Mouse (Mus musculus) lung, embryonic 15.5 days (tissue): ENCODE measurements around the gene Serping1. TPM values are rescaled to one million over a fixed set of nuclear protein-coding genes. Genes with fewer than 3 reads are reported as not detected.
A peak's percentile ranks its signal among the peaks of the same experiment; 100 is the strongest.
"Not testable (repeated sequence)": the region's sequence is repeated elsewhere in the genome, so short reads cannot be mapped to it uniquely, and the experiment has no call there.

Source experiments
- ATAC-seq: fragments of 200-750 bp; cut with Nextera tagmentation; 2 replicates; pipeline ENCODE4 v1.8.0; 2017; ENCODE audit warnings: moderate number of reproducible peaks, borderline replicate concordance; ENCODE audit not compliant: low FRiP score, low TSS enrichment; ENCODE audit errors: extremely low read depth
- H3K27ac ChIP-seq: fragments of 300-500 bp; sonication (generic); 2 replicates; pipeline ENCODE4 v1.5.1; 2015; ENCODE audit warnings: moderate library complexity, mild to moderate bottlenecking, inconsistent platforms
- H3K27me3 ChIP-seq: fragments of 300-500 bp; sonication (generic); 2 replicates; pipeline ENCODE4 v1.6.1; 2015; ENCODE audit warnings: inconsistent platforms
- H3K36me3 ChIP-seq: fragments of 300-500 bp; sonication (generic); 2 replicates; pipeline ENCODE4 v1.6.1; 2015; ENCODE audit warnings: inconsistent platforms
- H3K4me1 ChIP-seq: fragments of 300-500 bp; sonication (generic); 2 replicates; pipeline ENCODE4 v1.6.1; 2015; ENCODE audit warnings: inconsistent platforms
- H3K4me2 ChIP-seq: fragments of 300-500 bp; sonication (generic); 2 replicates; pipeline ENCODE4 v1.6.1; 2015; ENCODE audit warnings: inconsistent platforms, mild to moderate bottlenecking, moderate library complexity
- H3K4me3 ChIP-seq: fragments of 300-500 bp; sonication (generic); 2 replicates; pipeline ENCODE4 v1.5.1; 2015; ENCODE audit warnings: mild to moderate bottlenecking, inconsistent platforms
- H3K9ac ChIP-seq: fragments of 300-500 bp; sonication (generic); 2 replicates; pipeline ENCODE4 v1.6.1; 2015; ENCODE audit warnings: inconsistent platforms
- H3K9me3 ChIP-seq: fragments of 300-500 bp; sonication (generic); 2 replicates; pipeline ENCODE4 v1.6.1; 2016; ENCODE audit warnings: inconsistent platforms
- WGBS: fragments of 180-500 bp; shearing (Covaris S2); methylation state at CpG from one replicate; pipeline ENCODE4 v1.1.7; 2015; 5-methylcytosine and 5-hydroxymethylcytosine counted together
- polyA plus RNA-seq: library from polyadenylated mRNA; unstranded; fragments of >200 nt; fragmentation: Nextera tagmentation; extraction: Ambion mirVana; gene quantifications from 2 replicates; pipeline ENCODE4 v1.2.1, GENCODE M21; 2015

Serping1 gene
- polyA plus RNA-seq, result 92.3 and 104 TPM in 2 replicates

GRCm38 (mm10) chr2:84775241-84775640 is at the start of gene Serping1:
Serping1 (minus strand) TSS chr2:84775444.
- H3K9me3 ChIP-seq, result no peaks in the 10 kb centered on the region
- H3K9ac ChIP-seq, result peak within 1 kb of the TSS; percentile 33
- no peaks in the 10 kb centered on the region for H3K27me3 ChIP-seq
- H3K4me1 ChIP-seq, result peaks cover 14% of the 10 kb centered on the region
- peak; percentile 68 for ATAC-seq
- H3K27ac ChIP-seq, result peak within 1 kb of the TSS; percentile 86
- H3K4me2 ChIP-seq, result peak within 1 kb of the TSS; percentile 57
- peak within 1 kb of the TSS; percentile 39 for H3K4me3 ChIP-seq
- 36% methylated on average over 9 of the region's 9 CpGs for WGBS
- no peaks in the 10 kb centered on the region for H3K36me3 ChIP-seq

- Histone ChIP-seq H3K4me1 (peaks cover 10% of the 10 kb centered on the region), H3K4me2 (no peak overlapping the region), H3K9me3 (no peaks in the 10 kb centered on the region), H3K9ac (no peak overlapping the region), H3K27ac (no peak overlapping the region), H3K27me3 (0 out of 2 replicates have a peak, but pooled peaks cover 4% of the 10 kb centered on the region), H3K4me3 (no peak overlapping the region), H3K36me3 (no peaks in the 10 kb centered on the region)
- 43% methylated on average over 2 of the region's 2 CpGs for WGBS
- ATAC-seq, result no peak
Observed at GRCm38 (mm10) chr2:84823237-84823636, 48.0 kb upstream of the Serping1 start.

GRCm38 (mm10) chr2:84822552-84822951 is 47.3 kb upstream of the Serping1 start, which contains the start of gene Smtnl1:
Smtnl1 (minus strand) TSS chr2:84822652.
- Histone ChIP-seq H3K9ac (no peak within 1 kb of the TSS), H3K27me3 (0 out of 2 replicates have a peak, but pooled peaks cover 4% of the 10 kb centered on the region), H3K9me3 (no peaks in the 10 kb centered on the region), H3K4me1 (peaks cover 3% of the 10 kb centered on the region), H3K27ac (no peak within 1 kb of the TSS), H3K4me2 (no peak within 1 kb of the TSS), H3K36me3 (no peaks in the 10 kb centered on the region), H3K4me3 (no peak within 1 kb of the TSS)
- 34% methylated on average over 13 of the region's 13 CpGs for WGBS
- no peak for ATAC-seq

GRCm38 (mm10) chr2:84819861-84820260 is 44.6 kb upstream of the Serping1 start:
- WGBS, result 45% methylated on average over 3 of the region's 3 CpGs
- Histone ChIP-seq H3K4me1 (no peaks in the 10 kb centered on the region), H3K4me3 (no peak overlapping the region), H3K27me3 (0 out of 2 replicates have a peak, but pooled peaks cover 4% of the 10 kb centered on the region), H3K36me3 (no peaks in the 10 kb centered on the region), H3K9me3 (no peaks in the 10 kb centered on the region), H3K9ac (no peak overlapping the region), H3K27ac (no peak overlapping the region), H3K4me2 (no peak overlapping the region)
- ATAC-seq, result no peak

GRCm38 (mm10) chr2:84812676-84813075 is 37.4 kb upstream of the Serping1 start:
- WGBS, result 76% methylated on average over 6 of the region's 6 CpGs
- no peak overlapping the region for H3K27ac ChIP-seq
- ATAC-seq, result no peak

DNA sequence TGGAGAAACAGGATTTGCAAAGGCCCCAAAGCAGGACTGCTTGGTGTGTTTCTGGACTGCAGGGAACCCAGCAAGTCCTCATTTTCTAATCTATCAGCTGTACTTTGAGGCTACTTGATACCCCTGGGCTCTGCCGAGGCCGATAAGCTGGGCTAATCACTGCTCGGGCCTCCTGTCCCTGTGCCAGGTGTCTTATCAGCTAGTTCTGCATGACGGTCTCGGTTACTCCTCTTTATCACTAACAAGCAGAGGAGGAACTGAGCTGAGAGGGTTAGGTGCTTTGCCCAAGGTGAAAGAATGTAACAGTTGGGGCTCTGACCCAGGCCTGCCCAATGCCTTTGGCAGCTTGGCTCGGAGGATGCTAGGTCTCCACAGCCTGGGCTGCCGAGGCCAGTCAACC is 36.6 kb upstream of the Serping1 start:
- Histone ChIP-seq H3K9ac (no peak overlapping the region), H3K4me2 (no peak overlapping the region), H3K9me3 (no peaks in the 10 kb centered on the region), H3K27ac (0 out of 2 replicates have a peak overlapping the region, but pooled peaks have one; percentile 33), H3K4me1 (peaks cover 14% of the 10 kb centered on the region), H3K27me3 (no peaks in the 10 kb centered on the region), H3K36me3 (no peaks in the 10 kb centered on the region), H3K4me3 (no peak overlapping the region)
- ATAC-seq, result peak; percentile 59; the same call in 1 of the 2 replicates
- WGBS, result 47% methylated on average over 7 of the region's 7 CpGs

More at GRCm38 (mm10) chr2:84812676-84813075, 37.4 kb upstream of the Serping1 start:
- Histone ChIP-seq H3K36me3 (no peaks in the 10 kb centered on the region), H3K4me1 (peaks cover 14% of the 10 kb centered on the region), H3K27me3 (no peaks in the 10 kb centered on the region), H3K4me3 (no peak overlapping the region), H3K4me2 (no peak overlapping the region), H3K9ac (no peak overlapping the region), H3K9me3 (no peaks in the 10 kb centered on the region)

DNA sequence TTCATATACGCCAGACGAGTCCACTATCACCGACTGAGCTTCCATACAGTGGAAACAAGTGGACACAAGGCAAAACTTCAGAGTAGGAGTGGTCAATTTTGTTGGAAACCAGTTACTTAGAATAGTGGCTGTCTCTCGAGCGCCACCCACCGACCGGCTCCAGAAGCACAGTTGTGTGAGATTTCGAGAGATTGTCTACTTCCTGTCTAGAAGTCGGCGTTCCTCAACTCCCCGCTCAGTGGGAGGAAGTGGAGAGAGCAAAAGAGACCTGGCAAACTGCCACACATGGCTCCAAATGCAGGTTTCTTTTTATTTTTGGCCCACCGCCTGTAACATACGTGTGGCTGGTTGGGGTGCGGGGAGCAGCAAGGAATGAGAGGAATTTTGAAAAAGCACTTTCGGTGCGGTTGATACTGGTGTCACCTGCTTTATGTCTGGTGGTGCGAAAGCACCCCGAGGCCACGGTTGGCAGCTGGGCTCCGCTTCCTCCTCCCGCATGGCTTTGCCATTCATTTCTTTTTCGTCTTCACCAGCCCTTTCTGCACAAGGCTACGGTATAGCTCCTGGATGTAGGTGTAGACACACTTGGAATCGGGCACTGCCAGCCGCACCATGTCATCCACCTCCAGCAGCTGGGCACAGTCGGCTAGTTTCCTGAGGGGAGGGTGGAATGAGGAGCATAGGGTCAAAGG is 35.8 kb upstream of the Serping1 start:
- Histone ChIP-seq H3K27ac (peak overlapping the region; percentile 33; the same call in 1 of the 2 replicates), H3K4me3 (peak overlapping the region; percentile 35), H3K27me3 (no peaks in the 10 kb centered on the region), H3K4me2 (peak overlapping the region; percentile 75), H3K9me3 (no peaks in the 10 kb centered on the region), H3K36me3 (no peaks in the 10 kb centered on the region), H3K4me1 (peaks cover 14% of the 10 kb centered on the region), H3K9ac (no peak overlapping the region)
- ATAC-seq, result peak; percentile 69
- WGBS, result 29% methylated on average over 26 of the region's 26 CpGs

DNA sequence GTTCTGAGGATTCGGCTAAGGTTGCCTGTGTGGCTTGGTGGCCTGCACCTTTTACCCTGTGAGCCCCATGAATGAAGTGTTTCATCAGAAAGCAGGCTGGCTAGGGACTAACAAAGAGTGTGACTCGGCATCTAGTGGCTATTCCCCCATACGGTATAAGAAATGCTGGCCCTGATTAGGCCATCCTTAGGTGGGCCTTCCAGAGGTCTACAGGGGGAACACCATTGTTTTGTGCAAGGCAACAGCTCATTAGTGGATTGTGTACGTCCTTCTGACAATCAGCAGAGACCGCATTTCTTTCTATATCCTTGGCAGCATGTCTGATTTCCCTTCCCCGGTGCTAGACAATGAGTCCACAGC is 35.3 kb upstream of the Serping1 start:
- H3K9me3 ChIP-seq, result no peaks in the 10 kb centered on the region
- H3K4me2 ChIP-seq, result peak overlapping the region; percentile 75; the same call in 1 of the 2 replicates
- H3K4me3 ChIP-seq, result no peak overlapping the region; the same call in 1 of the 2 replicates
- no peak overlapping the region for H3K27ac ChIP-seq
- H3K9ac ChIP-seq, result no peak overlapping the region
- peaks cover 14% of the 10 kb centered on the region for H3K4me1 ChIP-seq
- 72% methylated on average over 6 of the region's 6 CpGs for WGBS
- no peaks in the 10 kb centered on the region for H3K27me3 ChIP-seq
- H3K36me3 ChIP-seq, result no peaks in the 10 kb centered on the region
- no peak for ATAC-seq

- Histone ChIP-seq H3K9me3 (no peaks in the 10 kb centered on the region), H3K4me2 (no peak overlapping the region), H3K27me3 (no peaks in the 10 kb centered on the region), H3K36me3 (no peaks in the 10 kb centered on the region), H3K4me3 (no peak overlapping the region), H3K4me1 (peaks cover 14% of the 10 kb centered on the region), H3K27ac (no peak overlapping the region), H3K9ac (no peak overlapping the region)
- no peak for ATAC-seq
Observed at GRCm38 (mm10) chr2:84809330-84809729, 34.1 kb upstream of the Serping1 start.

DNA sequence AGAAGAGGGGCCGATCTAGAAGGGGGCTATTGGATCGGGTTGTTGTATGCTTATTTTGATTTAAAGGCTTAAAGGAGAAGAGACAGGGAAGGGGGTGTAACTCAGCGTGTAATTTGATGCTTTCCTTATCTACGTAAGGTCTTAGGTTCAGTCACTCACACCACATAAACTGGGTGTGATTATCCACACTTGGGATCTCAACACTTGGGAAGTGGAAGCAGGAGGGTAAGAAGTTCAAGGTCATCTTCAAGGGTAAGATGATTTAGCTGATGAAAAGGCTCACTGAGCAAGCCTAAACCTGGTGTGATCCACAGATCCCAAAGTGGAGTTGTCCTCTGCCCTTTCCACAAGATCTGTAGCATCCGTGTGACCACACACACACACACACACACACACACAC is 31.3 kb upstream of the Serping1 start:
- 37% methylated on average over 5 of the region's 5 CpGs for WGBS
- Histone ChIP-seq H3K4me3 (no peak overlapping the region), H3K27ac (no peak overlapping the region), H3K9me3 (no peaks in the 10 kb centered on the region), H3K27me3 (no peaks in the 10 kb centered on the region), H3K4me1 (peaks cover 11% of the 10 kb centered on the region), H3K36me3 (no peaks in the 10 kb centered on the region), H3K9ac (no peak overlapping the region), H3K4me2 (no peak overlapping the region)
- ATAC-seq, result no peak

DNA sequence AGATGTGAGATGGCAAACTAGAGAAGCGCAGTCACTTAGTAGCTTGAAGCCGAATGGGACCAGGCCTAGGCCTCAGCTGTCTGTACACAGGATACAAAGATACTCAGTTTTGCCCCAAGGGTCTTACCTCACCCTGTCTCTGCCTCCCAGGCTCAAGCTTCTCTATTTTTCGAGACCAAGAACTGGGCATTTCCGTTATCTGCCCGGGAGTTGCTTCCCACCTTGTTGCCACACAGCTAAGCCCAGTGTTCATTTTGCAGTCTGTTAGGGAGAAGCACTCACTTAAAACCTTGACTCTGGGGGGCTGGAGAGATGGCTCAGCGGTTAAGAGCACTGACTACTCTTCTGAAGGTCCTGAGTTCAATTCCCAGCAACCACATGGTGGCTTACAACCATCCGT is 28.7 kb upstream of the Serping1 start:
- no peak for ATAC-seq
- Histone ChIP-seq H3K27me3 (no peaks in the 10 kb centered on the region), H3K9me3 (no peaks in the 10 kb centered on the region), H3K36me3 (no peaks in the 10 kb centered on the region), H3K9ac (no peak overlapping the region), H3K27ac (no peak overlapping the region), H3K4me2 (no peak overlapping the region), H3K4me1 (no peaks in the 10 kb centered on the region), H3K4me3 (no peak overlapping the region)
- WGBS, result 83% methylated on average over 7 of the region's 7 CpGs

DNA sequence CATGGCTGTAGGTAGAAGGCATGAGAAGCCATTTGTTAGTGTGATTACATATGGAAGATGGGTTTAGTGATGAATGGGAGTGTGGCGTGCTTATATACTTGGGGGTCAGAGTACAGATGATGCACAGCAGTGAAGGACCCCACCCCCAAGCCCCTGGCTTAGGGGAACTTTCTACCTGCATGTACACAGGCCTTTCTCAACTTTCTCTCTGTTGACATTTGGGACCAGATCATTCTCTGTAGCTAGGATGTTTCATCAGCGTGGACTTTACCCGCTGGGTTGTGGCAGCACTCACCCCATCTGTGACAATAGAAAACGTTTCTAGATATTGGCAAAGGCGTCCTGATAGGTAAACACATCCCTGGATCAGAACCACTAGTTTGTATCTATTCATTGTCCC is 26.0 kb upstream of the Serping1 start:
- not testable (repeated sequence) for ATAC-seq

More for the DNA sequence above, 26.0 kb upstream of the Serping1 start:
- H3K4me2 ChIP-seq, H3K27me3 ChIP-seq, H3K4me1 ChIP-seq, H3K36me3 ChIP-seq, H3K27ac ChIP-seq, H3K9ac ChIP-seq, H3K4me3 ChIP-seq, H3K9me3 ChIP-seq: not testable (repeated sequence)
- WGBS, result 74% methylated on average over 5 of the region's 5 CpGs
